Mouse (Mus musculus): ENCODE data around the gene Ccz1. TPM values are rescaled to one million over a fixed set of nuclear protein-coding genes. Genes with fewer than 3 reads are reported as not detected.

Ccz1 gene
- polyA plus RNA-seq, 1 experiment from 2014 or later = 89.2 TPM

DNA sequence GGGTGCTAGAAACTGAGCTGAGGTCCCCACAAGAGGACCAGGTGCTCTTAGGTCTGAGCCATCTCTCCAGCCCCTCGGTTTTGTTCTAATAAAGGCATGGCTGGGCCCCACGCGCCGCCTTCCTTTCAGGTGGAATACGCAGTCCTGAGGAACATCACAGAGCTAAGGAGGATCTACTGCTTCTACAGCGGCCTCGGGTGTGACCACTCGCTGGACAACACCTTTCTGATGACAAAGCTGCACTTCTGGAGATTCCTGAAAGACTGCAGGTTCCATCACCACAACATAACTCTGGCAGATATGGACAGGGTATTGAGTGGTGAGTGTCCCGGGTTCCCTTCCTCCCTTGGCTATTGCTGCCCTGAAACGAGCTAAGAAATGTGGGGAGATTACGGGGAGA, 55.1 kb downstream of the Ccz1 start:
- Histone ChIP-seq H3K27ac (ENCODE audit: low read length) (no peak overlapping the region), H3K9me3 (ENCODE audit: low read length) (no peaks in the 10 kb centered on the region), H3K9ac (replicated peaks; ENCODE audit: low read length) (no peak overlapping the region), H3K4me1 (ENCODE audit: insufficient read depth, low read length) (no peaks in the 10 kb centered on the region), H3K27me3 (ENCODE audit: insufficient read depth, low read length) (no peaks in the 10 kb centered on the region), H3K4me2 (replicated peaks; ENCODE audit: low read depth, low read length) (no peak overlapping the region), H3K36me3 (ENCODE audit: insufficient read depth, low read length) (no peaks in the 10 kb centered on the region), H3K4me3 (ENCODE audit: low read length) (no peak overlapping the region)
- ATAC-seq (ENCODE audit: low FRiP score, low TSS enrichment) = no peak
- 88% methylated on average over 11 of the region's 11 CpGs for WGBS

GRCm38 (mm10) chr5:143957101-143957500, 57.6 kb downstream of the Ccz1 start:
- no peak for ATAC-seq (ENCODE audit: low FRiP score, low TSS enrichment)
- H3K27me3 ChIP-seq (ENCODE audit: insufficient read depth, low read length) = no peaks in the 10 kb centered on the region
- H3K27ac ChIP-seq (ENCODE audit: low read length) = no peak overlapping the region
- no peak overlapping the region for H3K9ac ChIP-seq (replicated peaks; ENCODE audit: low read length)
- WGBS = 90% methylated on average over 6 of the region's 6 CpGs
- no peaks in the 10 kb centered on the region for H3K9me3 ChIP-seq (ENCODE audit: low read length)
- no peak overlapping the region for H3K4me2 ChIP-seq (replicated peaks; ENCODE audit: low read depth, low read length)
- no peaks in the 10 kb centered on the region for H3K4me1 ChIP-seq (ENCODE audit: insufficient read depth, low read length)
- no peak overlapping the region for H3K4me3 ChIP-seq (ENCODE audit: low read length)
- no peaks in the 10 kb centered on the region for H3K36me3 ChIP-seq (ENCODE audit: insufficient read depth, low read length)

DNA sequence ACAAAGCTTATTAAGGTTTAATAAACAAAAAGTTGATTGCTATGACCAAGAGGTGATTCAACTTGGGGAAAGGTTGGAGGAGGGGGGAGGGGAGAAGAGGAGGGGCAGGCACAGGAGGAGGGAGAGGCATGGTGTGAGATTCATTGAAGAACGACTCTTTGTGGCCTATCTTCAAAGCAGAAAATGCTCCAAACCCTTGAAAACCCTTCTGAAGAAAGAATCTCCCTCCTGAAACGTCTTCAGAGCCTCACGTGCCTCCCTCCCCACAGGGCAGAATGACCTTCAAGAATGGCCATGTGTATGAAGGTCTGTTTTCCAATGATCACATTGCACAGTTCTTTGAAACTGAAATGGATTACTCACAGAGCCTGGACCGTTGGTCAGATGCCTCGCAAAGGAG, 64.7 kb downstream of the Ccz1 start:
- Histone ChIP-seq H3K27me3 (ENCODE audit: insufficient read depth, low read length) (no peaks in the 10 kb centered on the region), H3K27ac (ENCODE audit: low read length) (no peak overlapping the region), H3K4me3 (ENCODE audit: low read length) (no peak overlapping the region), H3K36me3 (ENCODE audit: insufficient read depth, low read length) (no peaks in the 10 kb centered on the region), H3K4me1 (ENCODE audit: insufficient read depth, low read length) (0 out of 2 replicates have a peak, but pooled peaks cover 4% of the 10 kb centered on the region), H3K4me2 (replicated peaks; ENCODE audit: low read depth, low read length) (no peak overlapping the region), H3K9me3 (ENCODE audit: low read length) (no peaks in the 10 kb centered on the region), H3K9ac (replicated peaks; ENCODE audit: low read length) (no peak overlapping the region)
- no peak for ATAC-seq (ENCODE audit: low FRiP score, low TSS enrichment)
- 40% methylated on average over 5 of the region's 5 CpGs for WGBS

GRCm38 (mm10) chr5:143948361-143948760, 66.3 kb downstream of the Ccz1 start:
- H3K9me3 ChIP-seq (ENCODE audit: low read length) = no peaks in the 10 kb centered on the region
- H3K36me3 ChIP-seq (ENCODE audit: insufficient read depth, low read length) = no peaks in the 10 kb centered on the region
- 85% methylated on average over 12 of the region's 12 CpGs for WGBS
- H3K4me2 ChIP-seq (replicated peaks; ENCODE audit: low read depth, low read length) = no peak overlapping the region
- H3K4me1 ChIP-seq (ENCODE audit: insufficient read depth, low read length) = 0 out of 2 replicates have a peak, but pooled peaks cover 4% of the 10 kb centered on the region
- no peak overlapping the region for H3K9ac ChIP-seq (replicated peaks; ENCODE audit: low read length)
- H3K27ac ChIP-seq (ENCODE audit: low read length) = no peak overlapping the region
- no peaks in the 10 kb centered on the region for H3K27me3 ChIP-seq (ENCODE audit: insufficient read depth, low read length)
- H3K4me3 ChIP-seq (ENCODE audit: low read length) = no peak overlapping the region
- no peak for ATAC-seq (ENCODE audit: low FRiP score, low TSS enrichment)

DNA sequence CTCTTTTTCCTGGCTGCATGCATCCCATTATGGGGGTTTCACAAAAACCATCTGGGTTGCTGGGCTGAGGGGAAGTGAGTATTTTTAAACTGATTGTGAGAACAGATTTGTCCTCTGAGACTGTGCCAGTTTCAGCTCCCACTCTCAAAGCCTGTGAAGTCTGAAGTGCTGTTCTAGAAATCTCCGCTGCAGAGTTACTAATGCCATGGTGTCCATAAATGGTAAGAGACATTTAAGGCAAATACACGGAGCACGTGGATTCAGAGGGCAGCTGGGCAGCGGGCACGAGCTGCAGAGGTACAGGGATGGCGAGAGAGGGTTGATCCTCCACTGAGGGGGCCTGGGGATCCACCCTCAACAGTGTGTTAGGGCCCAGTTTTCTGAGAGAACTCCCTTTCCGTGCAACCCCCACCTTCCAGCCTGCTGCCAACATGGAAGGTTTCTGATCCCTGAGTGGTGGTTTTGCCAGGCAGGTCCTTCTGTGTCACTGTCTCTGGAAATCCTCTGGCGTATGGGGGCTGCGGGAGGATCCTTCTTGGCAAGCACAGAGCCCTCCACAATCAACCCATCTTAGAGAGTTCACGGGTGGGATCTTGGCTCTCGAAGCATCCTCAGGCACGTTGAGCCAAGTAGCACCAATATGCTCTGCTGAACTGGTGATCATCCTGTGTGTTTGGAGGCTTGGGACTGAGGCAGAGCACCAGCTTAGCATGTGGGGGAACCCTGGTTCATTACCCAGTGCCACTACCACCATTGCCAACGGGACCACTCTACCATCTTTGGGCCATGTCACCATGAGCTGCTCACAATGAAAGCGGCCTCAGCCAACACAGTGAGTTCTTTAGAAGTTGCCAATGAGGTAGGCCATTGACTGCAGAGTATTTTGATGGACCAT, 71.2 kb downstream of the Ccz1 start:
- H3K4me3 ChIP-seq (ENCODE audit: low read length) = no peak overlapping the region
- no peaks in the 10 kb centered on the region for H3K9me3 ChIP-seq (ENCODE audit: low read length)
- WGBS = 90% methylated on average over 14 of the region's 14 CpGs
- H3K9ac ChIP-seq (replicated peaks; ENCODE audit: low read length) = no peak overlapping the region
- no peak overlapping the region for H3K27ac ChIP-seq (ENCODE audit: low read length)
- no peaks in the 10 kb centered on the region for H3K4me1 ChIP-seq (ENCODE audit: insufficient read depth, low read length)
- no peaks in the 10 kb centered on the region for H3K36me3 ChIP-seq (ENCODE audit: insufficient read depth, low read length)
- no peak overlapping the region for H3K4me2 ChIP-seq (replicated peaks; ENCODE audit: low read depth, low read length)
- ATAC-seq (ENCODE audit: low FRiP score, low TSS enrichment) = no peak
- H3K27me3 ChIP-seq (ENCODE audit: insufficient read depth, low read length) = no peaks in the 10 kb centered on the region

DNA sequence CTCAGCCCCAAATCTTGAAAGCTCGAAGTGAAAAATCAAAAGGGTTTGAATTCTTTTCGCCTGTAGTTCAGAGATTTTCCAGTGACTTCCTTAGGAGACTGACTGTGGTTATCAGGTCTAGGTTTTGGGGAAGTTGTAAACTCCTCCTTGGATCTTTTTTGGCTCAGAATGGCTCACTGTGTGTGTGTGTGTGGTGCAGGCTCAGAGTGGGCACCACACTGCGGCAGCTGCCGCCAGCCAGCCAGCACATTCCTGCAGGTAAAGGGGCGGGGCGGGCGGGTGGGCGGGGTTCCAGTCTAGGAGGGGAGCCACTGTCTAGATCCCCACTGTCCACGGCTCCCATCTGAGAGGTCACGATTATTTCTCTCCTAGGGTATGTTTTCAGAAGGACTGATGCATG, 73.1 kb downstream of the Ccz1 start:
- H3K9ac ChIP-seq (replicated peaks; ENCODE audit: low read length) = no peak overlapping the region
- ATAC-seq (ENCODE audit: low FRiP score, low TSS enrichment) = 0 out of 2 replicates have a peak, but pooled peaks have one; percentile 35
- WGBS = 13% methylated on average over 10 of the region's 10 CpGs
- H3K4me3 ChIP-seq (ENCODE audit: low read length) = no peak overlapping the region
- peak overlapping the region; percentile 30; the same call in 1 of the 2 replicates for H3K4me2 ChIP-seq (replicated peaks; ENCODE audit: low read depth, low read length)
- H3K27me3 ChIP-seq (ENCODE audit: insufficient read depth, low read length) = no peaks in the 10 kb centered on the region
- H3K27ac ChIP-seq (ENCODE audit: low read length) = no peak overlapping the region
- no peaks in the 10 kb centered on the region for H3K4me1 ChIP-seq (ENCODE audit: insufficient read depth, low read length)
- no peaks in the 10 kb centered on the region for H3K36me3 ChIP-seq (ENCODE audit: insufficient read depth, low read length)
- no peaks in the 10 kb centered on the region for H3K9me3 ChIP-seq (ENCODE audit: low read length)

Other genes with a start within 250 kb of the Ccz1 start
- gene Eif2ak1, start 197.1 kb downstream of the Ccz1 start, polyA plus RNA-seq (2015; fragmentation: Nextera tagmentation; extraction: Ambion mirVana) = 41.5 and 44.3 TPM in 2 replicates
- 0.29 and 0.62 TPM in 2 replicates for gene Ankrd61, start 117.2 kb downstream of the Ccz1 start, polyA plus RNA-seq (2015; fragmentation: Nextera tagmentation; extraction: Ambion mirVana)
- gene Aimp2, start 105.0 kb downstream of the Ccz1 start, polyA plus RNA-seq (2015; fragmentation: Nextera tagmentation; extraction: Ambion mirVana) = 103 and 110 TPM in 2 replicates
- 26.8 and 31.9 TPM in 2 replicates for gene Pms2, start 104.9 kb downstream of the Ccz1 start, polyA plus RNA-seq (2015; fragmentation: Nextera tagmentation; extraction: Ambion mirVana)
- 0.67 TPM in 1 of 2 replicates, not detected in the other for gene Gm42421, start 86.7 kb downstream of the Ccz1 start, polyA plus RNA-seq (2015; fragmentation: Nextera tagmentation; extraction: Ambion mirVana)
- 0.45 and 0.73 TPM in 2 replicates for gene Rsph10b, start 81.8 kb downstream of the Ccz1 start, polyA plus RNA-seq (2015; fragmentation: Nextera tagmentation; extraction: Ambion mirVana)
- 3.2 and 5.6 TPM in 2 replicates for gene Ocm, start 11.8 kb upstream of the Ccz1 start, polyA plus RNA-seq (2015; fragmentation: Nextera tagmentation; extraction: Ambion mirVana)
- 5.6 and 6.5 TPM in 2 replicates for gene Lmtk2, start 85.6 kb upstream of the Ccz1 start, polyA plus RNA-seq (2015; fragmentation: Nextera tagmentation; extraction: Ambion mirVana)
- 0.55 and 0.74 TPM in 2 replicates for gene Bhlha15, start 175.4 kb upstream of the Ccz1 start, polyA plus RNA-seq (2015; fragmentation: Nextera tagmentation; extraction: Ambion mirVana)
- gene Tecpr1, start 208.7 kb upstream of the Ccz1 start, polyA plus RNA-seq (2015; fragmentation: Nextera tagmentation; extraction: Ambion mirVana) = 24.3 and 26.0 TPM in 2 replicates
- gene Bri3, start 229.6 kb upstream of the Ccz1 start, polyA plus RNA-seq (2015; fragmentation: Nextera tagmentation; extraction: Ambion mirVana) = 112 and 118 TPM in 2 replicates